Mouse (Mus musculus) left cerebral cortex, postnatal 25 days (tissue): ENCODE results near the gene Spsb1. TPM values are rescaled to one million over a fixed set of nuclear protein-coding genes. Genes with fewer than 3 reads are reported as not detected.

Source experiments
- DNase-seq, 2 experiments: peaks; one replicate each; pipeline ENCODE4 v3.0.0; 2022; ENCODE audit warnings: low spot score in 2 of 2, mixed read lengths in 1 of 2
- intact Hi-C: fragments of 180-260 bp; cut with DNase I; formaldehyde crosslinking; loops from one replicate; pipeline ENCODE4 v1.15.1; 2025
- total RNA-seq, 2 experiments: library from RNA; stranded (reverse); gene quantifications; 2 replicates each; pipeline ENCODE4 v1.2.3; 2021

Spsb1 gene
- total RNA-seq, 2 experiments from 2014 or later: 14.4 to 14.9 TPM

DNA sequence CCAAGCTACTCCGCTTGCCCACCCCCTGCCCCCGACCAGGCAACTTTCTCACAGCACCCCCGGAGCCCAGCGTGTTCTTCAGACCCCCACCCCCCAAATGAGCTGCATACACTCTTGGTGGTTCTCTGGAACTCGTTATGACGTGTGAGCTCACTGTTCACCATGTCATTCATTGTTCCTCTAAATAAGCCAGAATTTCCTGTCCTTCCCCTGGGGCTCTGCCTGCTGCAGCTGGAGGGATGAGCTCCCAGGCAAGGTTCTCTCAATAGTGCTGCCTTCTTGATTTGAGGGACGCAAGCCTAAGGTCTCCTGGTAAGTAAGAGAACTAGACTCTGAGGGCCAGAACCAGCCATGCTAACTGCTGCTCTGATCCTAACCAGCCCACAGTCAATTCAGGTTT is 59.6 kb downstream of the Spsb1 start:
- intact Hi-C loops: no loop called here
- DNase-seq: no peak

DNA sequence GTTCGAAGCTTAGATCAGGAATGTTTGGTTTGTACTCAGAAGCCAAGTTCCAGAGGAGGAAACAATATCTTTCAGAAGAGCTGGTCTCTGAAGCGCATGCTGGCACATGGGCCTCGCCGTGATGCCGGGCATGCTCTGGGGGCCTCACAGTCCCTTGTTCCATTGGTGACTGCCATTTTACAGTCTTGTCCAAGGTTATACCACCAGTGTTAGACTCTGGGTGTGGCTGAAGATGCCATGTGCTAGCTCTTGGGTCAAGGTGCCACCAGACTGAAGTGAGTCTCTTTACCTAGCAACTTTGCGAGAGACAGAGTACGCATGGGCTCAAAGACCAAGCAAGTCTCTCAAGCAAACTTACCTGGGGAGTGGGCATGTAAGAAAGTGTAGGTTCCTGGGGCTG is 60.5 kb downstream of the Spsb1 start:
- intact Hi-C loops: no loop called here
- no peak for DNase-seq

DNA sequence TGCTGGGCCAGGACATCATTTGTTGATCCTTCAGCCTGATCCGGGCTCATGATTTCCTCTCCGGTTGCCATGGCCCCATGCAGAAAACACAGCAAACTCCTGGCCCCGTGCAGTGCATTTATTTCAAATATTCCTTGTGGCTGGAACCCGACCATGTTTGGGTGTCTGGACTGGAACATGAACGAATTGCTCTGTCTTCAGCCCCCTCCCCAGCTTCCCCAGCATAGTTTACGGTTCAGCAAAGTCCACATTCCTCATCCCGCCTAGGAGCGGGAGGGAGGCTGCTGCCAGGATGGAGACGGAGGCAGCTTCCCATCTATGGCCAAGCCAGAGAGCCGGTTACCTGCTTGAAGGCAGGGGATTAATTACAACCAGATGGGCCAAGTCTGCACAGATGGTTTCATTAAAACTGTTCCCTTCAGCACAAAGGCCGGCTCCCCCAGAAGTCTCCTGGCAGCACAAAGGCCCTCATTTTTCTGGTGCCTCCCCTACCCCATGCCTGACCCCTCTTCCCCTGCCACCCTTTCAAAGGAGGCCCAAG is 61.2 kb downstream of the Spsb1 start:
- intact Hi-C loops: no loop called here

DNA sequence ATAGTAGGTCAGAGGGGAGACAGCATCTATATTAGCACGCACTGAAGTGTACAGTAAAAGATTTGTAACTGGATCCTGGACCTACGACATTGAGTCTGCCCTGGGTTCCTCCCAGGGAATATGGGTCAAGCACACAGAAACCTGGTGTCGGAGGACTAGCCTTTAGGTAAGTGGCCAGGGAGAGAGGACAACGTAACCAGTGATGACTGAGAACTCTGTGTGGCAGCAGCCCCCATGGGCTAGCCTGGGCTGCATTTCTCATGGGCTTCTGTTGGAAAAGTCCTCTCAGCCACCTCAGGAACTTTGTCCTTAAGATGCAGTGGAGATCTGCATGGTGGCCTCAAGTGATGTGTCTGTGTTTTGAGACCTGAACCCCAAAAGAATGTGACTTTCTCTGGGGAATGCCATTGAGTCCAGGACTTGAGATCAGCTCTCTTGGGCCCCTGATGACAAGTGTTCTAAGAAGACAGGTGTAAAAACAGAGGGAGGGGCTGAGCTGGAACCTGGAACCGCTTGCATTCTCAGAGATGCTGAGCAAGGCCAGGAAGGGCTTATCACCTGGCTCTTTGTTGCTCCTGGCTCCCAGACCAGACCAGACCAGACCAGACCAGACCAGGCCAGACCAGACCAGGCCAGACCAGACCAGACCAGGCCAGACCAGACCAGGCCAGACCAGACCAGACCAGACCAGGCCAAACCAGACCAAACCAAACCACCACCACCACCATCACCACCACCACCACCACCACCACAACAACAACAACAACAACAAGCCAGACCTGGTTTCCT is 63.5 kb downstream of the Spsb1 start:
- intact Hi-C loops: no loop called here
- no peak for DNase-seq

More for the DNA sequence above, 61.2 kb downstream of the Spsb1 start:
- DNase-seq: no peak

DNA sequence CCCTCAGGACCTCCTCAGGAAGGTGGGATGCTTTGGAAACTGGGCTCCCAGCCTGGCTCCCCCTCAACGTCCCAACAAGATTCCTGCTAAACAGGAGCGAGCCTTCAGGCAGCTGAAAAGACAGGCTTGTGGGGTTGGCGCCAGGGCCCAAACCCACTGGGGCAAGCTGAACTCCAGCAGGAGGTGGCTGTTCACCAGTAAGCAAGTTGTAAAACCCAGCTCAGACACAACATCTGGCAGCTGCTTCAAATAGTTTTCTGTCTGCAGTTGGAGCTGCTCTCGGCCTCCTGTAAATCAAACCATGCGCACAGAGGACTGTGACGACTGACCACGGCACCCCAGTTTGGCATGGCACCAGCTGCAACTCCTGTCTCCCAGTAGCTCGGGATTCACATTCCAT is 64.3 kb downstream of the Spsb1 start:
- intact Hi-C loops: no loop called here
- no peak for DNase-seq

DNA sequence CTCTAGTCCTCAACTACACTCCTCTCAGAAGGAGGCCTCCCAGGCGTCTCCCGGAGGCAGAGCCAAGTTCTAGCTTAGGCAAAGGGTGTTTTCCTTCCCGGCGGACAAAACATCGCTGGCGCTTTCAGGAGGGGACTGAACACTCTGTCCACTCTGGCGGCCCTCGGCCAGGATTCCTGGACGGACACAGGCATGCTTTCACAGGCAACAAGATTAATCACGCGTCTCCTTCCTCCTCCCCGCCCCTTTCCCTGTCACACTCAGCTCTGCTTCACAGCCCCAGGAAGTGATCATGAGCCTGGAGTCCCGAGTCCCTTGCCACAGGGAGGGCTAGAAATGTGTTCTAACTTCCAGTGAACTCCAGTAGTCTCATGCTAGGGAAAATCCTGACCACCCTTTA is 65.0 kb downstream of the Spsb1 start:
- DNase-seq: peak; percentile 55 to 66
- intact Hi-C loops: no loop called here

DNA sequence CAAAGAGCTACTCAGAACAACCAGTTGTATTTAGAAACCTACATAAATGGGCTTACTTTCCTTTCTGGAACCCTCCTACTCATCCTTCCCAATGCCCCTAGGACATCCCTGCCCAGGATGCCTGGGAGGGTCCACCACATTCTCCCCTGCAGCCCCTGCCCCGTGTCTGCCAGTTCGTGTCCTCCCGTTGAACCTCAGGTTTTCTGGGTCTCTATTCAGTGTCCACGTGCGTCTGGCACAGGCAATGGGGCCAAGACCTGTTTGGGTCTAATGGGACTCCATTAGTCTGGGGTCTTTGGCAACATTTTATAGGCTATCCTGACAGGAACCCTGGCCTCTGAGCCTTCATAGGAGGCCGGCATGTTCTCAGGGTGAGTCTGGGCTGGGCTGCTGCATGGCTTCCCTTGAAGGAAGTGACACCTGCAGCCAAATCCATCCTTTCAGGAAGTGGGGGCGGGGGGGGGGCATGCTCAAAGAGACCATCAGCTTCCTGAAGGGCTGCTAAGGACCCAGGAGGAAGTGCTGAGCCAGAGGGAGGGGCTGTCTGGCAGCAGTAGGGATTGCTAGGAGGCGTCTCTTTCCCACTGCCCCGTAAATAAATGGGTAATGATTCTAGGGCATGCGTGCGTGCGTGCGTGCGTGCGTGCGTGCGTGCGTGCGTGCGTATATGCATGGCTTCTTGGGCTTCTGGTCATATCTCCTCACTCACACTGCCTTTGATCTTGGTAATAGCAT is 65.9 kb downstream of the Spsb1 start:
- no peak for DNase-seq
- intact Hi-C loops: no loop called here

DNA sequence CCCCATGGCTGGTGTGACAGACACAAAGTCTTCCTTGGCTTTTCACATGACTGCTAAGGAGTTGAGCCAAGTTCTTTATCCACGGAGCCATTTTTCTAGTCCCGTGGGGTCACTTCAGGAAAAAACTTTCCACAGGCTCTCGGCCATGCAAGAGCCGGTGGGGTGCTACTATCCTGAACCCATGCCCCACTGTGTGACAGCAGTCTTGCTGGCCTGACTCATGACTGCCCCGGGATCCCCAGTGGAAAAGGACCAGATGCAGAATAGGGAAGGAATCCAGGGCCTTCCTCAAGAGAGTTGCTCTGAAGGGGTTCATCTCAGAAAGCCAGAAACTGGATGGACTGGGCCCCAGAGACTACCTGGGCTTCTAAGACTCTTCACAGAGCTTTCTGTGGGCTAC is 66.7 kb downstream of the Spsb1 start:
- intact Hi-C loops: no loop called here
- no peak for DNase-seq

DNA sequence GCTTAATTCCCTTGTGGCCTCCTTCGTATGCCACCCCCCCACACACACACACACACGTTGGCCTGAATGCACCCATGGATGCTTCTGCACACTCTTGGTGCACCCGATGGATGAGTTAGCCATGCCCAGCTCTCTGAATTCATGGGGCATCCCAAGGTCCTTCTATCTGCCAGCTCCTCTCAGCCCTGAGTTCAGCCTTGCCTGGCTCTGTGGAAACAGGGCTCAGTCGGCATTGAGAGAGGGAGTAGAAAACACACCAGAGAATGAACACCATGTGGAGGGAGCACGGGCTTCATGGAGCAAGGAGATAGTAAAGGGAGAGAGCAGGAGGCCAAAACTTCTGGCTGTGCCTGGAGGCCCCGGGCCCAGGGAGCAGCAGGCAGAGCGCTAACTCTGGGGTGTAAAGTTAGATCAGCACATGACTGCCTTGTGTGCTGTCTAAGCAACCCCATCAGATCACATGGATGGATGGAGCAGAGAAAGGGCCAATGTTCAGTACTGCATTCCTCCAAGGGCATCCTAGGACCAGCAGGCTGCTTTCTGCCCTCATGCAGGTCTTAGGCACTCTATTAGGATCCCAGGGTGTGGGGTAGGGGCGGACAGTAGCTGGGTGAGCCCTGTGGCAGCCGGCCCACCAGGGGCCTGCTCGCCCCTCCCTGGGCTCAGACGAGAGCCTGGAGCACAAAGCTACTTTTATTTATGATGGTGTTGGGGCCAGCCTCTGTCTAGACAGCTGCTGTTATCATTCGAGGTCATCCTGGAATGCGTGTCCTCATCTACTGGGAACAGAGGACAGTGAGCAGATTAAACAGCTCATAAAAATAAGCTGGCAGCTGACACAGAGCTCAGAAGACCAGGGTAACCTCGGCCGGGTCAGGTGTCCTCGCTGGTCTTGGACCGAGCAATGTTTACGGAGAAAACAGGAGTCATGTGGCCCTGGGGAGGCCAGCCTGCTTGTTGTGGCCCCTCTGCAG is 68.3 kb downstream of the Spsb1 start:
- intact Hi-C loops: no loop called here

DNA sequence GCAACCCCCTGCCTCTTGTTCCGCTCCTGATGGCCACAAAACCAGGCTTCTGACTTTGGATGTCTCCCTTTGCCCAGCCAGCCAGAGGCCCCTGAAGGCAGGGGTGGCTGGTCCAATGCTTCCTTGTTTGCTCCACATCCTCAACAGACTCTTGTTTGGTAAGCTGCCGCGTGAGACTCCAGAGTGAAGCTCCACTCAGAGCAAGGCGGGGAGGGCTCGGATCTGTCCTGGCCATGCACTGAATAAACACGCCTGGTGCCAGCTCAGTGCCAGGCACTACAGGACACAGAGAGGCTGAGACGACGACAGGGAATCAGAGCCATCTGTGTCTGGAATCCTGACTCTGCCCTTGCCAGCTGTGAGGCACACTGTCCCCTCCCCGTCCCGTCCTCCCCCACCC is 70.9 kb downstream of the Spsb1 start:
- DNase-seq: peak; percentile 36 to 63
- intact Hi-C loops: no loop called here

More for the DNA sequence above, 68.3 kb downstream of the Spsb1 start:
- DNase-seq: no peak

DNA sequence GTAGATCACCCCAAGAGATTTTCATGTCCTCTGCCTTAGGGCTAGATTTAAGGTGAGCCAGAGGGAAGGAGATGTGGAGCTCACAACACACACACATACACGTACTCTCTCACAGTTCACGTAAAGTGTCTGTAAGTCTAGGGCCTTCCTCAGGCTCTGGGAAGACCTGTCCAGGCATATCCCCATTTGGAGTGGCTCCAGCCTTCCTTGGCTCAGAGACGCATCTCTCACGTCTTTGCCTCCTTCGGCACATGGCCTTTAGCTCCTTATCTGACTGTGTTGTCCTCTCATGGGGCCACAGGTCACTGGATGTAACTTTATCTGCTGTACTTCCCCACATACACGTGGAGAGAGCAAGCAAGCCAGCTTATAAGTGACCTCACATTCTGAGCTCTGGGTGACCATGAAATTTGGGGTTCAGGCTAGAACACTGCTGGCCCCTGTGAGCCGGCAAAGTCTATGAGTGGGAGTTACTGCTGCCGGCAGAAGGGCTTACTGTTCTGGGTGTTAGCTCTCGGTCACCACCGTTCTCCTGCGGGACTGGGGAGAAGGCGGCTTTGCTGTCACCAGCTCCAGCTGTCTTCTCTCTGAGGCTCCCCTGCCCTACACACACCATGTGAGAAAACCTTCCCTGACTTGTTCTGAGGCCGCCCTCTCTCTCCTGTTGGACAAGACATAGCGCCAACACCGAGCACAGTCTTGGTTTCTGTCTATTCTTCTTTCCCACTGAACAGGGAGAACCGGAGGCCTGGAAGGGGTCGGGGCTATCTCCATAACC is 72.5 kb downstream of the Spsb1 start:
- intact Hi-C loops: no loop called here
- no peak for DNase-seq

DNA sequence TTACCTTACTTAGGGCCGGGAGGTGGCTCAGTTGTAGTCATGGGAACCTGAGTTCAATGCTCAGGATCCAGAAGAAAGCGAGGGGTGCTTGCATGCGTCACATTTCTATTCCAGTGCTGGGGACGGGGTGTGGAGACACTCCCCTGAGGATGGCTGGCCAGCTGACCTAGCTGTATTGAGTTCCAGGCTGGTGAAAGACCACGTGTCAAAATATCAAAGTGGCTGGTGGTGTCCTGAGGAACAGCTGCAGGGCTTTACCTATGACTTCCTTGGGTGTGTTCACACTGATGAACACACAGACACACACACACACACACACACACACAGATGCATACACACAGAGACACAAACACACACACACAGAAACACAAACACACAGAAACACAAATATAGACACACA is 73.9 kb downstream of the Spsb1 start:
- DNase-seq: no peak
- intact Hi-C loops: no loop called here

DNA sequence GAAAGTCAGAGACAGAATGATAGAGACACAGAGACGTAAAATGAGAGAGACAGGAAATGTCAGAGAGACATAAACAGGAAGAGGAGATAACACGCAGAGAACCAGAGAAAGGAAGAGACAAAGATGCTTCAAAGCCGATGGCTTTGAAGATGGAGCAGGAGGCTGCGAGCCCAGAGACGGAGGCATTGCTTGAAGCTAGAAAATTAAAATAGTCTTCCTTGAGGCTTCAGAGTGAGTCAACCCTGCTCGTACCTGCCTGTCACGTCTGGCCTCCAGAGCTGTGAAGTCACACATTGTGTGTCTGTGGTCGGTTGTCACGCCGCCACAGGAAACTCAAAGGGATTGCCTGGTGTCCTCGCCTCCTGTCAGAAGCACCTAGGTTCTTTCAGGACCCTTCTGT is 74.9 kb downstream of the Spsb1 start:
- DNase-seq: no peak
- intact Hi-C loops: no loop called here

DNA sequence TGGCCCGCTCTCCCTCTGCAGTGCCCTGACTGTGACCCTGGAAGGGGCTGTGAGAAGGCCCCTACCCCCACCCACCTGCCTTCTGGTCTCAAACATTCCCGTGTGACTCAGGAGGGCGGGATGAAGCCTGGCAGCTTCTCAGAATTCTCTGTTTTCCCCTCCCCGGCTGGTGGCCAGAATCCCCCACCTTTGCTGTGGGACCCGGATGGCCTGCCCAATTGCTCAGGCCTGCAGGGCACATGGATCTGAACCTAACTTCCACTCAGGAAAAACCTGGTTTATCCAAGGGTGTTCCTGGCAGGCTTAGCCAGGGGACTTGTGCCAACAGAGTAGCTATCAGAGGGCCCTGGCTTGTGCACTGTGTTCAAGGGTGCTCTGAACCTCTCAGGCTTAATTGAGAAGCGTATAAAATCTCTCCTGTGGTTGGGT is 76.8 kb downstream of the Spsb1 start:
- DNase-seq: no peak
- intact Hi-C loops: no loop called here

DNA sequence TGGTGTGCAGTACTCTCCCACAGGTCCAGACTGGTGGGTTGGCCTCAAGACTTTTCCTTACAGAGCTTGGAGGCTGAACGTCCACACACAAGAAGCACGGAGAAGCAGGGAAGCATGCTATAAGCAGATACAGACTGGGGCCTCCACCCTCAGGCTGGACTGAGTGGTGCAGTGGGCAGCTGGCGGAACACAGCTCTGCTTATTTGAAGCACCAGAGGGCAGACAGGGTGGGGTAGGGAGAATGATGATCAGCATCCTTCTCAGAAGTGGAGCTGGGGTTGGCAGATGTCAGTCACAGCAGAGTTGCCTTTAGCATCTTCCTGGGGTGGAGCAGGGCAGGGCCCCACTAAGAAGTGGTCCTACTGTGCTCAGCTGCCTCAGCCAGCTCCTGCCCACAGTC is 77.6 kb downstream of the Spsb1 start:
- DNase-seq: no peak
- intact Hi-C loops: no loop called here

DNA sequence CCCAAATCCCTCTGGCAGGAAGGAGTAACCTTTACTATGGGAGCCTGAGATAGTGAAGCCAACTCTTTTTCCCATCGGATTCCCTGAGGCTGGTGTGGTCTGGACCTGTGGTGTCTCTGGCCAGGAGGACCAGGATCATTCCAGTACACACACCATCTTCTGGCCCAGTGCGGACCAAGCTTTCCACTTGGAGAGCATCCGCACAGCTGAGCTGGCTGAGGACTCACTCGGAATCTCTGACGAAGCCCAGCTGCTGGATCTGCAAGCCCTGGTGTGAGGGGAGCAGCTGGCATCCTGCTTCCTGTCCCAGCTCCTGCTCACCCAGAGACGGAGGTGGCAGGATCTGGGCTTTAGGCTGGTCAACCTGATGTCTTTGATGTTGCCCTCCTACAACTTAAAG is 78.1 kb downstream of the Spsb1 start:
- DNase-seq: no peak
- intact Hi-C loops: no loop called here

DNA sequence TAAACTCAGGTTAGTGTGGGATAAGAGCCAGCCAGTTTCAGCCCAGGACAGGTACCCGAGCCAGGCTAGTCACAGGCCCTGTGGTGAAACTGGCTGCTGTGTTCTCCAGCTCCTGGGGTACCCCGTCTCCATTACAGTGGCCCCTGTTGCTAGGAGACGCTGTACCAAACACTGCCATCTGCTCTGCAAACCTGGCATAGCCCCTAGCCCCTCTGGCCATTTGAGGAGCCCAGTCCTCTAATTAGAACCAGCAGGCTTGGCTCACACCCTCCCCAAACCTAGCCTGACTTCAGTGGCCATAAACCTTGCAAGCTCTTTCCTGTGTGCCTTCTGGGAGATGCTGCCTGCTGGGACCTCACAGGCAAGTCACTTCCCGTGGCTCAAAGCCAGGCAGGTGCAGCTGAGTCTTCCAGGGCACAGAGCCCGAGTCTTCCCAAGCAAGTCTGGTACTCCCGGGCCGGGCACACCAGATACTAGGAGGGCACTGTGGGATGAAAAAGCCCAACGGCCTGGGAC is 78.8 kb downstream of the Spsb1 start:
- intact Hi-C loops: no loop called here
- DNase-seq: no peak

DNA sequence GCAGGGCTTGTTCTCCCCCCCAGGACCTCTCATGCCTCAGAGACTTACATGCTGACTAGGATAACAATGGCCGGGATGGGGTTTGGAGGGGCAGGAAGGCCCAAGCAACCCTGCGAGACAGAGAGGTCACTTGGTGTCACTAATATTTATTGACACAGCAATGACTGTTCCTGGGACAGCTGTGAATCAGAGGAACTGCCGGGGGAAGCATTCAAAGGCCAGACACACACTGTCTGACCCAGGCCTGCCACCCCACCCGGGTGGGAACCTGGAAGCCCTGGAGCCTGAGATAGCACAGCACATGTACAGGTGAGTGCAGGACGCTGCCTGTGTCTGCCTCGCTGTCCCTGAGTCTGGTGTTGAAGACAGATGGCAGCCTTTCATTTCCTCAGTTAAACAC is 79.5 kb downstream of the Spsb1 start:
- intact Hi-C loops: no loop called here
- peak in 1 of 2 experiments; percentile 13 for DNase-seq

DNA sequence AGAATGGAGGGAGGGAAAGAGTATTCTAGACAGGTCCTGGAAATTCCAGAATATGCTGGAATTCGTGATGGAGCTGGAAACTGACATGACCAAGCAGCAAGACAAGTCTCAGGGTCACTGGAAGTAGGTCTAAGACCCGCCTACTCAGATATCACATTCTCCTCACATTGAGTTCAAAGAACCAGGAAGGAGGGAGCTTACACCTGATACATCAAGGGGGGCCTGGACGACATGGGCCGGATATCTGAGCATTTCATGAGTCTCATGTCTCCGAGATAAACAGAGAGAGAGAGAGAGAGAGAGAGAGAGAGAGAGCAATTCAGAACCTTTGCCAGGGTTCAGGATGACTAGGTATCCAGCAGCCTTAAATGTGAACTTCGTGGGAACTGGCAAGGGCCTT is 82.6 kb downstream of the Spsb1 start:
- intact Hi-C loops: no loop called here
- no peak for DNase-seq
